Mouse (Mus musculus): ENCODE data around the gene Enkd1. TPM values are rescaled to one million over a fixed set of nuclear protein-coding genes. Genes with fewer than 3 reads are reported as not detected.
A peak's percentile ranks its signal among the peaks of the same experiment; 100 is the strongest.

The Enkd1 gene
- total RNA-seq, 2 experiments from 2014 or later: 8.2 to 9.9 TPM

- DNase-seq (ENCODE audit: extremely low spot score in 1 of 2, low spot score in 1 of 2): peak in 1 of 2 experiments; percentile 60
Measured at GRCm38 (mm10) chr8:105685796-105686308, 22.2 kb downstream of the Enkd1 start, which contains the start of gene Carmil2. TSS of gene Carmil2 (plus strand) at chr8:105686274.

GRCm38 (mm10) chr8:105685325-105685724 lies 22.7 kb downstream of the Enkd1 start:
- no peak for DNase-seq (ENCODE audit: extremely low spot score in 1 of 2, low spot score in 1 of 2)

GRCm38 (mm10) chr8:105677891-105678290 lies 30.1 kb downstream of the Enkd1 start:
- DNase-seq (ENCODE audit: extremely low spot score in 1 of 2, low spot score in 1 of 2): no peak

- no peak for DNase-seq (ENCODE audit: extremely low spot score in 1 of 2, low spot score in 1 of 2)
Measured at GRCm38 (mm10) chr8:105661167-105661566, 46.8 kb downstream of the Enkd1 start.

GRCm38 (mm10) chr8:105657641-105658040 lies 50.4 kb downstream of the Enkd1 start:
- DNase-seq (ENCODE audit: extremely low spot score in 1 of 2, low spot score in 1 of 2): no peak

Other genes with a start within 250 kb of the Enkd1 start
- gene Tppp3, start 236.7 kb downstream of the Enkd1 start, total RNA-seq (2021): 10 to 100 TPM; 26.7 to 33.7 TPM
- gene Zdhhc1, start 211.3 kb downstream of the Enkd1 start, total RNA-seq (2021): 10 to 100 TPM; 27.6 to 34.0 TPM
- under 1 TPM in 1 of 2 experiments, not detected in 1; 0.15 TPM for gene Hsd11b2, start 189.5 kb downstream of the Enkd1 start, total RNA-seq (2021)
- 100 to 1,000 TPM; 293 to 332 TPM for gene Atp6v0d1, start 142.2 kb downstream of the Enkd1 start, total RNA-seq (2021)
- gene Ripor1, start 103.0 kb downstream of the Enkd1 start, total RNA-seq (2021): 10 to 100 TPM; 83.2 to 92.9 TPM
- 10 to 100 TPM; 63.3 to 71.7 TPM for gene Ctcf, start 71.6 kb downstream of the Enkd1 start, total RNA-seq (2021)
- gene Agrp, start 70.8 kb downstream of the Enkd1 start, total RNA-seq (2021): not detected
- gene Carmil2, start 21.9 kb downstream of the Enkd1 start, total RNA-seq (2021): 10 to 100 TPM; 70.2 to 79.8 TPM
- gene Acd, start 7.1 kb downstream of the Enkd1 start, total RNA-seq (2021): 10 to 100 TPM; 39.8 to 41.9 TPM
- gene Pard6a, start 7.1 kb downstream of the Enkd1 start, total RNA-seq (2021): 10 to 100 TPM; 34.8 to 38.4 TPM
- gene 4933405L10Rik, start 555 bp downstream of the Enkd1 start, total RNA-seq (2021): not detected
- 10 to 100 TPM; 19.2 to 23.1 TPM for gene Gfod2, start 50.5 kb upstream of the Enkd1 start, total RNA-seq (2021)
- 10 to 100 TPM; 24.3 to 26.6 TPM for gene Ranbp10, start 119.1 kb upstream of the Enkd1 start, total RNA-seq (2021)
- gene Tsnaxip1, start 119.5 kb upstream of the Enkd1 start, total RNA-seq (2021): under 1 TPM; 0.15 to 0.31 TPM
- gene Cenpt, start 145.1 kb upstream of the Enkd1 start, total RNA-seq (2021): 10 to 100 TPM; 13.4 to 15.4 TPM
- 10 to 100 TPM; 38.2 to 44.4 TPM for gene Thap11, start 146.9 kb upstream of the Enkd1 start, total RNA-seq (2021)
- 10 to 100 TPM; 27.6 to 34.9 TPM for gene Nutf2, start 152.4 kb upstream of the Enkd1 start, total RNA-seq (2021)
- gene Edc4, start 172.7 kb upstream of the Enkd1 start, total RNA-seq (2021): 10 to 100 TPM; 59.9 to 72.4 TPM
- 1 to 10 TPM in 1 of 2 experiments, under 1 TPM in 1; 0.99 to 1.1 TPM for gene Nrn1l, start 185.4 kb upstream of the Enkd1 start, total RNA-seq (2021)
- gene Pskh1, start 192.2 kb upstream of the Enkd1 start, total RNA-seq (2021): 1 to 10 TPM; 7.7 to 8.9 TPM
- gene Ctrl, start 225.7 kb upstream of the Enkd1 start, total RNA-seq (2021): 1 to 10 TPM in 1 of 2 experiments, under 1 TPM in 1; 0.76 to 1.6 TPM
- 10 to 100 TPM; 58.6 to 70.6 TPM for gene Psmb10, start 230.2 kb upstream of the Enkd1 start, total RNA-seq (2021)
- 10 to 100 TPM; 44.9 to 49.5 TPM for gene Lcat, start 235.2 kb upstream of the Enkd1 start, total RNA-seq (2021)

All from layer of hippocampus, postnatal 25 days (tissue).